Mouse (Mus musculus) lung, postnatal 0 days (tissue): ENCODE results near the gene Ppfia2. TPM values are rescaled to one million over a fixed set of nuclear protein-coding genes. Genes with fewer than 3 reads are reported as not detected.

Experiments used
- ATAC-seq: fragments of 200-750 bp; cut with Nextera tagmentation; 2 replicates; pipeline ENCODE4 v1.8.0; 2017; ENCODE audit warnings: moderate library complexity
- DNase-seq: peaks from one replicate; pipeline ENCODE4 v3.0.0-alpha.2; 2016; ENCODE audit warnings: low spot score
- H3K27ac ChIP-seq: fragments of 300-500 bp; sonication (generic); 2 replicates; pipeline ENCODE4 v1.5.1; 2014; ENCODE audit warnings: antibody characterized with exemption, mild to moderate bottlenecking, low read length, mixed read lengths
- H3K27me3 ChIP-seq: fragments of 300-500 bp; sonication (generic); replicated peaks from 2 replicates; pipeline ENCODE4 v1.6.1; 2014; ENCODE audit warnings: low read length, mixed read lengths; ENCODE audit not compliant: insufficient read depth
- H3K36me3 ChIP-seq: fragments of 300-500 bp; sonication (generic); 2 replicates; pipeline ENCODE4 v1.6.1; 2014; ENCODE audit warnings: low read length, mixed read lengths; ENCODE audit not compliant: insufficient read depth
- H3K4me1 ChIP-seq: fragments of 300-500 bp; sonication (generic); 2 replicates; pipeline ENCODE4 v1.6.1; 2014; ENCODE audit warnings: antibody characterized with exemption, low read depth, low read length, mixed read lengths; ENCODE audit not compliant: insufficient read depth
- H3K4me2 ChIP-seq: fragments of 300-500 bp; sonication (generic); replicated peaks from 2 replicates; pipeline ENCODE4 v1.6.1; 2014; ENCODE audit warnings: low read depth, mild to moderate bottlenecking, low read length, moderate library complexity, mixed read lengths
- H3K4me3 ChIP-seq: fragments of 300-500 bp; sonication (generic); 2 replicates; pipeline ENCODE4 v1.5.1; 2014; ENCODE audit warnings: low read depth, low read length
- H3K9ac ChIP-seq: fragments of 300-500 bp; sonication (generic); replicated peaks from 2 replicates; pipeline ENCODE4 v1.6.1; 2014; ENCODE audit warnings: low read depth, mild to moderate bottlenecking
- H3K9me3 ChIP-seq: fragments of 300-500 bp; sonication (generic); 2 replicates; pipeline ENCODE4 v1.6.1; 2016; ENCODE audit warnings: low read length, mixed read lengths
- CTCF ChIP-seq: IDR thresholded peaks from 2 replicates; pipeline ENCODE4 v1.5.1; 2016; ENCODE audit warnings: antibody characterized with exemption, mild to moderate bottlenecking
- EP300 ChIP-seq: IDR thresholded peaks from 2 replicates; pipeline ENCODE4 v1.6.1; 2016; ENCODE audit warnings: antibody characterized with exemption, mild to moderate bottlenecking, control low read depth
- WGBS: fragments of 180-500 bp; shearing (Covaris S2); extraction: QIAGEN DNeasy Blood & Tissue Kit; methylation state at CpG from one replicate; pipeline ENCODE4 v1.1.7; 2014; 5-methylcytosine and 5-hydroxymethylcytosine counted together
- polyA plus RNA-seq: library from polyadenylated mRNA; unstranded; fragments of >200 nt; fragmentation: Nextera tagmentation; extraction: Ambion mirVana; gene quantifications from 2 replicates; pipeline ENCODE4 v1.2.1, GENCODE M21; 2015

The Ppfia2 gene
- polyA plus RNA-seq, 1 experiment from 2014 or later = 0.36 TPM

- H3K4me3 ChIP-seq = no peak overlapping the region
- TF ChIP-seq CTCF (no peak), EP300 (no peak)
- no peak overlapping the region for H3K9ac ChIP-seq
- WGBS = 70% methylated on average over 3 of the region's 3 CpGs
- no peaks in the 10 kb centered on the region for H3K4me1 ChIP-seq
- no peak for DNase-seq
- no peaks in the 10 kb centered on the region for H3K9me3 ChIP-seq
- no peaks in the 10 kb centered on the region for H3K27me3 ChIP-seq
- no peak for ATAC-seq
- H3K36me3 ChIP-seq = no peaks in the 10 kb centered on the region
- H3K4me2 ChIP-seq = no peak overlapping the region
- H3K27ac ChIP-seq = no peak overlapping the region
These were observed 401.7 kb downstream of the Ppfia2 start for GRCm38 (mm10) chr10:106871847-106872246.

DNA sequence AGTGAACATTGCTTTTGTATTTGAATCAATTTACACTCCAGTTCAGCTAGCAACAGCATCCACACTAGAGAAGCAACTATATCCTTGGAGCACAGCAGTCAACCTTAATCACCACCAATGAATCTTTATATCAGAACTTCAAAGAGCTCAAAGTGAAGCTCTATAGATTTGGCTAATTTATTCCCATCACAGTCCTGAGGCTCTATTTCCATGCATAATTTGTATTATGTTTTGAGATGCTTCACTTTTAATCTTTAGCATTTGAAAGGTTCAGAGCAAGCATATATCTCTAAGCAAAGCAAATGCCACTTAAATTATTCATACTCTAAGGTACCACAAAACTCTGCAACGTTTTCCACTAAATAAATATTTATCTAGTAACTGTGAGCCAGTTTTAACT, 402.6 kb downstream of the Ppfia2 start:
- WGBS = 7% methylated on average over 1 of the region's 1 CpGs
- Histone ChIP-seq H3K9ac (no peak overlapping the region), H3K27me3 (no peaks in the 10 kb centered on the region), H3K27ac (no peak overlapping the region), H3K36me3 (no peaks in the 10 kb centered on the region), H3K4me3 (no peak overlapping the region), H3K4me2 (no peak overlapping the region), H3K4me1 (no peaks in the 10 kb centered on the region), H3K9me3 (no peaks in the 10 kb centered on the region)
- DNase-seq (no peak), ATAC-seq (no peak)
- no peak for TF ChIP-seq CTCF
- no peak for TF ChIP-seq EP300

DNA sequence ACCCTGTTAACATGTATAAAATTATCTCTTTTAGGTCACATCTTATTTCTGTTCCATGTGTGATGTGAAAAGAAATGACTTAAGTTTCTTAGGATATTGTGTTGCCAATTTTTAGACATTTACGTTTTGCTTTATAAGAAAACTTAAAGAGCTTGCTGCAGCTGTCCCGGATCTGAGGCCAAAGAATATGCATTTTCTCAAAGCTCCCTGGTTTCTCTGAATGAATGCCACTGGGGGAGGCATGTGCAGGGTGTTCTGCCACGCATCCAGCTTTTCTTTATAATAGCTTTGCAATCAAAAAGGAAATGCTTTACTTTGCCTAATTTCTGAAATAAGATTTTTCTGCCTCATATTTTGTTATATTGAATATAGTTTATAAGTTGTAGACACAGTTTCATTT, 411.2 kb downstream of the Ppfia2 start:
- no peak overlapping the region for H3K27ac ChIP-seq
- H3K9me3 ChIP-seq = no peaks in the 10 kb centered on the region
- no peak overlapping the region for H3K9ac ChIP-seq
- WGBS = 62% methylated on average over 3 of the region's 3 CpGs
- H3K4me1 ChIP-seq = no peaks in the 10 kb centered on the region
- DNase-seq = no peak
- H3K4me3 ChIP-seq = no peak overlapping the region
- no peaks in the 10 kb centered on the region for H3K36me3 ChIP-seq
- TF ChIP-seq CTCF = no peak
- no peak for TF ChIP-seq EP300
- H3K27me3 ChIP-seq = no peaks in the 10 kb centered on the region
- ATAC-seq = no peak
- H3K4me2 ChIP-seq = no peak overlapping the region

DNA sequence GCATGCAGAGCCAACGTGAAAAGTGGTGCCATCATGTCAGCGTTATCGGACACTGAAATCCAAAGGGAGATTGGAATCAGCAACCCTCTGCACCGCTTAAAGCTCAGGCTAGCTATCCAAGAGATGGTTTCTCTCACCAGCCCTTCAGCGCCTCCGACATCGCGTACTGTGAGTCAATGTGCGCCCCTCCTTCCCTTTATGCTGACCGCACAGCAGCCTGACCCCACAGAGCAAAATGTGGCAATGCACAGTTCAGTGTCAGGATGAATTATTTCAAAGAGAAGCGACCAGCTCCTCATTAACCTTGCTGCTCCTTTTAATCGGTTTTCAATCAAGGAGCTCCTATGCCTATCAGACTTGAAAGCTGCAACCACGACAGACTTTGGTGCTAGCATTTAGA, 426.2 kb downstream of the Ppfia2 start:
- no peak for TF ChIP-seq CTCF
- no peak for TF ChIP-seq EP300
- no peak overlapping the region for H3K9ac ChIP-seq
- H3K4me3 ChIP-seq = no peak overlapping the region
- H3K27me3 ChIP-seq = no peaks in the 10 kb centered on the region
- no peak overlapping the region for H3K27ac ChIP-seq
- WGBS = 62% methylated on average over 13 of the region's 13 CpGs
- H3K4me2 ChIP-seq = no peak overlapping the region
- H3K9me3 ChIP-seq = no peaks in the 10 kb centered on the region
- no peaks in the 10 kb centered on the region for H3K36me3 ChIP-seq
- DNase-seq (no peak), ATAC-seq (no peak)
- no peaks in the 10 kb centered on the region for H3K4me1 ChIP-seq

GRCm38 (mm10) chr10:106910108-106910507, 440.0 kb downstream of the Ppfia2 start:
- DNase-seq = no peak
- TF ChIP-seq EP300 = no peak
- no peak for TF ChIP-seq CTCF
- Histone ChIP-seq H3K27ac (no peak overlapping the region), H3K9me3 (no peaks in the 10 kb centered on the region), H3K27me3 (no peaks in the 10 kb centered on the region), H3K4me3 (no peak overlapping the region), H3K4me2 (no peak overlapping the region), H3K36me3 (no peaks in the 10 kb centered on the region), H3K9ac (no peak overlapping the region), H3K4me1 (no peaks in the 10 kb centered on the region)
- WGBS = 68% methylated on average over 3 of the region's 3 CpGs
- ATAC-seq = no peak

DNA sequence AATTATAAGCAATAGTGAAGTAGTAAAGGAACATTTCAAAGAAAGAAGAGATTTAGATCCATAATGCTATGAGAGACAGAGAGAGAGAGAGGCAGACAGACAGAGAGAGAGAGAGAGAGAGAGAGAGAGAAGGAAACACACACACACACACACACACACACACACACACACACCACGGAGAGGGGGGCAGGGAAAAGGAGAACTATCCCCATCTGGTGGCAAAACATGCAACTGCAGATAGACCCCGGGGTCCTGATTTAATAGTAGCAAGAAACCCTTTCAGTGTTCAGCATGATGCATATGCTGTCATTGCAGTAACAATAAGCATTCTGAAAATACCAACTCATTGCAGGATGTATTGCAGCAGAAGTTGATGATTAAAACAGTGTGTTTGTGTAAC, 442.9 kb downstream of the Ppfia2 start:
- ATAC-seq = no peak
- H3K9me3 ChIP-seq = no peaks in the 10 kb centered on the region
- no peaks in the 10 kb centered on the region for H3K36me3 ChIP-seq
- no peak overlapping the region for H3K4me2 ChIP-seq
- no peak overlapping the region for H3K27ac ChIP-seq
- no peak overlapping the region for H3K9ac ChIP-seq
- no peaks in the 10 kb centered on the region for H3K27me3 ChIP-seq
- no peaks in the 10 kb centered on the region for H3K4me1 ChIP-seq
- 19% methylated on average over 2 of the region's 2 CpGs for WGBS
- peak; percentile 68 for TF ChIP-seq CTCF
- no peak for TF ChIP-seq EP300
- H3K4me3 ChIP-seq = no peak overlapping the region
- no peak for DNase-seq

- DNase-seq = peak; percentile 53
These were observed 444.1 kb downstream of the Ppfia2 start for GRCm38 (mm10) chr10:106914275-106914674.

More at GRCm38 (mm10) chr10:106914275-106914674, 444.1 kb downstream of the Ppfia2 start:
- Histone ChIP-seq H3K27me3 (no peaks in the 10 kb centered on the region), H3K4me2 (no peak overlapping the region), H3K9ac (no peak overlapping the region), H3K36me3 (no peaks in the 10 kb centered on the region), H3K4me3 (no peak overlapping the region), H3K9me3 (no peaks in the 10 kb centered on the region), H3K4me1 (no peaks in the 10 kb centered on the region), H3K27ac (no peak overlapping the region)
- no peak for TF ChIP-seq EP300
- TF ChIP-seq CTCF = no peak
- ATAC-seq = peak; percentile 58; the same call in 1 of the 2 replicates
